Mouse (Mus musculus) left cerebral cortex, adult 11 months (tissue): ENCODE results near the gene Qrich1.
A peak's percentile ranks its signal among the peaks of the same experiment; 100 is the strongest.
"Not testable (repeated sequence)": the region's sequence is repeated elsewhere in the genome, so short reads cannot be mapped to it uniquely, and the experiment has no call there.

Source experiments
- DNase-seq: peaks from one replicate; pipeline ENCODE4 v3.0.0; 2022; ENCODE audit warnings: low spot score

The Qrich1 gene

GRCm38 (mm10) chr9:108587571-108588180 is 71.1 kb downstream of the Qrich1 start:
- peak; percentile 89 for DNase-seq

DNA sequence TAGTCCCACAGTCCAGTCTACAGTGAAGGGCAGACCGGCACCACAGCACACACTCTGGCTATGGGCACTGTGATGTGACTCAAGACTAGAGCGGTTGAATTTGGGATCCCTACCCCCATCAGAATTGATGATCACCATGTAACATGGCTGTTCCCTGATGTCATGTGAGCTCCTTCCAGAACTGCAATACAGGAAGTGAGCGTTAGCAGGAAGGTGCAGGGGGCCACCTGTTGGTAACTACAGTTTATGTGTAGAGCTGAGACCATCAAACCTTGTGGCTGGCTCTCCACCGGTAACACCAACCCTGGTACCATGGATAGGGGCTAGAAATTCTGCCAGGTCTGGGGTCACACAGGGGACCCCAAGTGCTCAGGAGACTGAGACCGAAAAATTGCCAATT is 72.6 kb downstream of the Qrich1 start:
- DNase-seq, result no peak

GRCm38 (mm10) chr9:108591462-108591861 is 74.9 kb downstream of the Qrich1 start:
- no peak for DNase-seq

GRCm38 (mm10) chr9:108594354-108594753 is 77.7 kb downstream of the Qrich1 start:
- no peak for DNase-seq

GRCm38 (mm10) chr9:108596998-108597764 is 80.6 kb downstream of the Qrich1 start, which contains the start of gene P4htm:
Gene P4htm, minus strand, starts transcription at chr9:108597667.
- no peak for DNase-seq

GRCm38 (mm10) chr9:108599021-108599566 is 82.5 kb downstream of the Qrich1 start:
- DNase-seq, result no peak

DNA sequence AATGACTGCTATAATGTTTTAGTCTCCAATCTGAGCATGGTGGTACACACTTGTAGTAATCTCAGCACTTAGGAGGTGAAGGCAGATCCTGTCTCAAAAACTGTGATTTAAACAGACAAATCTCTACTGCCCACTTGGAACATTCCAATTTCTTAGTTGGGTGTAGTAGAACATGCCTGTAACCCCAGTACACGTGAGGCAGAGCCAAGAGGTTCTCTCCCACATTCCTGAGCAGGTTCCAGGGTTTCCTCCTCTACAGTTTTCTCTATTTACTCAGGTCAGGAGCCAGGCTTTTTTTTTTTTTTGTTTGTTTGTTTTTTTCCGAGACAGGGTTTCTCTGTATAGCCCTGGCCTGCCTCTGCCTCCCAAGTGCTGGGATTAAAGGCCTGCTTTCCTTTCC is 83.4 kb downstream of the Qrich1 start:
- no peak for DNase-seq

- no peak for DNase-seq
Measured at GRCm38 (mm10) chr9:108601986-108602385, 85.4 kb downstream of the Qrich1 start.

DNA sequence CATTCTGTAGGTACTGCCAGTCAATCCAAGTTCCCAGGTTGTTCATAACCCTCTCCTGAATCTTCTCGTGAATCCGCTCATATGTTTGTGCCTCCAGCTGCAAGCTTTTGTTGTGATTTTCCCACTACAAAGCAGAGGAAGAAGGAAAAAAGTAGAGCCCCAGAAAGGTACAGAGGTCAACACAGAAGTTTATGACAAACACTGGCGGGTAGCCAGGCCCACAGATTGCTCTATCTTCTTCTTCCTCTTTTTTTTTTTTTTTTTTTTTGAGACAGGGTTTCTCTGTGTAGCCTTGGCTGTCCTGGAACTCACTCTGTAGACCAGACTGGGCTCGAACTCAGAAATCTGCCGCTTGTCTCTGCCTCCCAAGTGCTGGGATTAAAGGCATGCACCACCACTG is 91.3 kb downstream of the Qrich1 start:
- not testable (repeated sequence) for DNase-seq

- DNase-seq, result no peak
Measured at GRCm38 (mm10) chr9:108608889-108609288, 92.3 kb downstream of the Qrich1 start.
